Mouse (Mus musculus): ENCODE measurements around the gene Shroom4. TPM values are rescaled to one million over a fixed set of nuclear protein-coding genes. Genes with fewer than 3 reads are reported as not detected.

The Shroom4 gene
- polyA plus RNA-seq, 1 experiment from 2014 or later = 2.4 TPM

- Histone ChIP-seq H3K27ac (no peak overlapping the region), H3K36me3 (no peaks in the 10 kb centered on the region), H3K4me3 (replicated peaks) (no peak overlapping the region), H3K27me3 (replicated peaks) (no peaks in the 10 kb centered on the region), H3K4me2 (no peak overlapping the region), H3K9me3 (no peaks in the 10 kb centered on the region), H3K9ac (no peak overlapping the region), H3K4me1 (no peaks in the 10 kb centered on the region)
- 56% methylated on average over 1 of the region's 1 CpGs for WGBS
- no peak for ATAC-seq (ENCODE audit: insufficient read depth, low FRiP score, low read depth)
Measured at GRCm38 (mm10) chrX:6501850-6502249, 102.2 kb downstream of the Shroom4 start.

- no peaks in the 10 kb centered on the region for H3K4me1 ChIP-seq
- WGBS = 69% methylated on average over 3 of the region's 3 CpGs
- H3K36me3 ChIP-seq = no peaks in the 10 kb centered on the region
- no peak overlapping the region for H3K9ac ChIP-seq
- no peaks in the 10 kb centered on the region for H3K27me3 ChIP-seq (replicated peaks)
- H3K9me3 ChIP-seq = no peaks in the 10 kb centered on the region
- no peak overlapping the region for H3K27ac ChIP-seq
- no peak for ATAC-seq (ENCODE audit: insufficient read depth, low FRiP score, low read depth)
- H3K4me2 ChIP-seq = no peak overlapping the region
- no peak overlapping the region for H3K4me3 ChIP-seq (replicated peaks)
Measured at GRCm38 (mm10) chrX:6517217-6517616, 117.6 kb downstream of the Shroom4 start.

- Histone ChIP-seq H3K36me3 (no peaks in the 10 kb centered on the region), H3K9ac (no peak overlapping the region), H3K4me3 (replicated peaks) (no peak overlapping the region), H3K4me2 (no peak overlapping the region), H3K9me3 (no peaks in the 10 kb centered on the region), H3K27ac (no peak overlapping the region), H3K4me1 (no peaks in the 10 kb centered on the region), H3K27me3 (replicated peaks) (no peaks in the 10 kb centered on the region)
- WGBS = 46% methylated on average over 2 of the region's 2 CpGs
- no peak for ATAC-seq (ENCODE audit: insufficient read depth, low FRiP score, low read depth)
Measured at GRCm38 (mm10) chrX:6518421-6518820, 118.8 kb downstream of the Shroom4 start.

- no peaks in the 10 kb centered on the region for H3K27me3 ChIP-seq (replicated peaks)
- no peaks in the 10 kb centered on the region for H3K9me3 ChIP-seq
- no peaks in the 10 kb centered on the region for H3K4me1 ChIP-seq
- no peak overlapping the region for H3K4me3 ChIP-seq (replicated peaks)
- no peak overlapping the region for H3K27ac ChIP-seq
- no peak for ATAC-seq (ENCODE audit: insufficient read depth, low FRiP score, low read depth)
- 67% methylated on average over 2 of the region's 2 CpGs for WGBS
- no peak overlapping the region for H3K4me2 ChIP-seq
- no peaks in the 10 kb centered on the region for H3K36me3 ChIP-seq
- H3K9ac ChIP-seq = no peak overlapping the region
Measured at GRCm38 (mm10) chrX:6522935-6523334, 123.3 kb downstream of the Shroom4 start.

- WGBS = 76% methylated on average over 2 of the region's 2 CpGs
Measured at GRCm38 (mm10) chrX:6536636-6537035, 137.0 kb downstream of the Shroom4 start.

GRCm38 (mm10) chrX:6537689-6538088, 138.0 kb downstream of the Shroom4 start:
- ATAC-seq (ENCODE audit: insufficient read depth, low FRiP score, low read depth) = no peak
- Histone ChIP-seq H3K9ac (no peak overlapping the region), H3K27ac (no peak overlapping the region), H3K4me2 (no peak overlapping the region), H3K9me3 (no peaks in the 10 kb centered on the region), H3K36me3 (no peaks in the 10 kb centered on the region), H3K4me3 (replicated peaks) (no peak overlapping the region), H3K27me3 (replicated peaks) (no peaks in the 10 kb centered on the region), H3K4me1 (no peaks in the 10 kb centered on the region)
- 67% methylated on average over 2 of the region's 2 CpGs for WGBS

More at GRCm38 (mm10) chrX:6536636-6537035, 137.0 kb downstream of the Shroom4 start:
- Histone ChIP-seq H3K27ac (no peak overlapping the region), H3K4me1 (no peaks in the 10 kb centered on the region), H3K36me3 (no peaks in the 10 kb centered on the region), H3K27me3 (replicated peaks) (no peaks in the 10 kb centered on the region), H3K4me3 (replicated peaks) (no peak overlapping the region), H3K4me2 (no peak overlapping the region), H3K9me3 (no peaks in the 10 kb centered on the region), H3K9ac (no peak overlapping the region)
- ATAC-seq (ENCODE audit: insufficient read depth, low FRiP score, low read depth) = no peak

GRCm38 (mm10) chrX:6565066-6565465, 165.4 kb downstream of the Shroom4 start:
- H3K27ac ChIP-seq = no peak overlapping the region
- WGBS = 86% methylated on average over 1 of the region's 1 CpGs
- H3K36me3 ChIP-seq = no peaks in the 10 kb centered on the region
- H3K4me3 ChIP-seq (replicated peaks) = no peak overlapping the region
- no peak overlapping the region for H3K4me2 ChIP-seq
- H3K9me3 ChIP-seq = no peaks in the 10 kb centered on the region
- ATAC-seq (ENCODE audit: insufficient read depth, low FRiP score, low read depth) = no peak
- no peaks in the 10 kb centered on the region for H3K4me1 ChIP-seq
- no peaks in the 10 kb centered on the region for H3K27me3 ChIP-seq (replicated peaks)
- H3K9ac ChIP-seq = no peak overlapping the region

GRCm38 (mm10) chrX:6574511-6574910, 174.9 kb downstream of the Shroom4 start:
- no peaks in the 10 kb centered on the region for H3K36me3 ChIP-seq
- H3K4me3 ChIP-seq (replicated peaks) = no peak overlapping the region
- H3K27ac ChIP-seq = no peak overlapping the region
- no peak for ATAC-seq (ENCODE audit: insufficient read depth, low FRiP score, low read depth)
- H3K9me3 ChIP-seq = no peaks in the 10 kb centered on the region
- no peaks in the 10 kb centered on the region for H3K4me1 ChIP-seq
- WGBS = 36% methylated on average over 1 of the region's 1 CpGs
- H3K4me2 ChIP-seq = no peak overlapping the region
- H3K27me3 ChIP-seq (replicated peaks) = no peaks in the 10 kb centered on the region
- H3K9ac ChIP-seq = no peak overlapping the region

GRCm38 (mm10) chrX:6577001-6577400, 177.3 kb downstream of the Shroom4 start:
- no peak overlapping the region for H3K4me2 ChIP-seq
- ATAC-seq (ENCODE audit: insufficient read depth, low FRiP score, low read depth) = no peak
- 49% methylated on average over 7 of the region's 7 CpGs for WGBS
- H3K36me3 ChIP-seq = no peaks in the 10 kb centered on the region
- H3K27me3 ChIP-seq (replicated peaks) = no peaks in the 10 kb centered on the region
- H3K9ac ChIP-seq = no peak overlapping the region
- H3K4me1 ChIP-seq = no peaks in the 10 kb centered on the region
- no peak overlapping the region for H3K27ac ChIP-seq
- no peaks in the 10 kb centered on the region for H3K9me3 ChIP-seq
- H3K4me3 ChIP-seq (replicated peaks) = no peak overlapping the region

GRCm38 (mm10) chrX:6580671-6581070, 181.0 kb downstream of the Shroom4 start:
- H3K4me2 ChIP-seq = no peak overlapping the region
- H3K36me3 ChIP-seq = no peaks in the 10 kb centered on the region
- H3K27me3 ChIP-seq (replicated peaks) = no peaks in the 10 kb centered on the region
- ATAC-seq (ENCODE audit: insufficient read depth, low FRiP score, low read depth) = no peak
- H3K27ac ChIP-seq = no peak overlapping the region
- WGBS = 79% methylated on average over 6 of the region's 6 CpGs
- no peaks in the 10 kb centered on the region for H3K4me1 ChIP-seq
- H3K9me3 ChIP-seq = no peaks in the 10 kb centered on the region
- H3K4me3 ChIP-seq (replicated peaks) = no peak overlapping the region
- no peak overlapping the region for H3K9ac ChIP-seq

GRCm38 (mm10) chrX:6581181-6581580, 181.5 kb downstream of the Shroom4 start:
- WGBS = 78% methylated on average over 1 of the region's 1 CpGs
- H3K9me3 ChIP-seq = no peaks in the 10 kb centered on the region
- H3K9ac ChIP-seq = no peak overlapping the region
- no peak for ATAC-seq (ENCODE audit: insufficient read depth, low FRiP score, low read depth)
- no peaks in the 10 kb centered on the region for H3K27me3 ChIP-seq (replicated peaks)
- H3K4me2 ChIP-seq = no peak overlapping the region
- H3K27ac ChIP-seq = no peak overlapping the region
- no peak overlapping the region for H3K4me3 ChIP-seq (replicated peaks)
- no peaks in the 10 kb centered on the region for H3K36me3 ChIP-seq
- H3K4me1 ChIP-seq = no peaks in the 10 kb centered on the region

GRCm38 (mm10) chrX:6582646-6583045, 183.0 kb downstream of the Shroom4 start:
- H3K27ac ChIP-seq = no peak overlapping the region
- H3K27me3 ChIP-seq (replicated peaks) = no peaks in the 10 kb centered on the region
- no peak overlapping the region for H3K4me3 ChIP-seq (replicated peaks)
- H3K4me2 ChIP-seq = no peak overlapping the region
- WGBS = 86% methylated on average over 2 of the region's 2 CpGs
- no peak for ATAC-seq (ENCODE audit: insufficient read depth, low FRiP score, low read depth)
- H3K36me3 ChIP-seq = no peaks in the 10 kb centered on the region
- H3K9me3 ChIP-seq = no peaks in the 10 kb centered on the region
- H3K4me1 ChIP-seq = no peaks in the 10 kb centered on the region
- H3K9ac ChIP-seq = no peak overlapping the region

GRCm38 (mm10) chrX:6594183-6594582, 194.5 kb downstream of the Shroom4 start:
- no peaks in the 10 kb centered on the region for H3K27me3 ChIP-seq (replicated peaks)
- no peaks in the 10 kb centered on the region for H3K9me3 ChIP-seq
- no peak for ATAC-seq (ENCODE audit: insufficient read depth, low FRiP score, low read depth)
- H3K4me3 ChIP-seq (replicated peaks) = no peak overlapping the region
- WGBS = 85% methylated on average over 3 of the region's 3 CpGs
- H3K4me1 ChIP-seq = no peaks in the 10 kb centered on the region
- no peak overlapping the region for H3K4me2 ChIP-seq
- H3K9ac ChIP-seq = no peak overlapping the region
- H3K36me3 ChIP-seq = no peaks in the 10 kb centered on the region
- H3K27ac ChIP-seq = no peak overlapping the region
